Mouse (Mus musculus) small intestine, adult 10 weeks (tissue): Measurements from ENCODE around the gene Krt27. TPM values are rescaled to one million over a fixed set of nuclear protein-coding genes. Genes with fewer than 3 reads are reported as not detected.

Experiments
- polyA plus RNA-seq: library from polyadenylated mRNA; stranded (reverse); fragments of 350-450 nt; fragmentation: Illumina TruSeq; extraction: RNeasy Lipid Tissue Mini Kit (QIAGEN cat#74804); gene quantifications from one replicate; pipeline ENCODE4 v1.2.3, GENCODE M21; 2014; ENCODE audit warnings: low replicate concordance

Krt27 gene
- not detected for polyA plus RNA-seq

GRCm38 (mm10) chr11:99351004-99351403 lies at the start of gene Krt27:
Gene Krt27 (minus strand): TSS chr11:99351104.

GRCm38 (mm10) chr11:99389264-99389663 lies 38.4 kb upstream of the Krt27 start, which contains the start of gene Krt10:
Gene Krt10 (minus strand): TSS chr11:99389364.

GRCm38 (mm10) chr11:99374803-99375202 lies 23.9 kb upstream of the Krt27 start, which contains the start of gene Krt28:
Gene Krt28 (minus strand): TSS chr11:99374903.

GRCm38 (mm10) chr11:99337866-99338265 lies 13.0 kb downstream of the Krt27 start, which contains the start of gene Krt26:
Gene Krt26 (minus strand): TSS chr11:99337966.

GRCm38 (mm10) chr11:99322851-99323250 lies 28.1 kb downstream of the Krt27 start, which contains the start of gene Krt25:
Gene Krt25 (minus strand): TSS chr11:99322951.

Other genes with a start within 250 kb of the Krt27 start
- not detected for gene Ccr7, start 196.0 kb downstream of the Krt27 start, polyA plus RNA-seq
- 127 TPM for gene Smarce1, start 120.1 kb downstream of the Krt27 start, polyA plus RNA-seq
- gene Krt222, start 107.0 kb downstream of the Krt27 start, polyA plus RNA-seq, result 3.8 TPM
- not detected for gene Krt24, start 65.8 kb downstream of the Krt27 start, polyA plus RNA-seq
- not detected for gene Krt25, start 28.2 kb downstream of the Krt27 start, polyA plus RNA-seq
- gene Krt26, start 13.1 kb downstream of the Krt27 start, polyA plus RNA-seq, result not detected
- gene Krt28, start 23.8 kb upstream of the Krt27 start, polyA plus RNA-seq, result not detected
- 11.2 TPM for gene Krt10, start 38.3 kb upstream of the Krt27 start, polyA plus RNA-seq
- 1.2 TPM for gene Krt12, start 71.2 kb upstream of the Krt27 start, polyA plus RNA-seq
- gene Krt20, start 87.0 kb upstream of the Krt27 start, polyA plus RNA-seq, result 924 TPM
- 3.3 TPM for gene Krt23, start 142.0 kb upstream of the Krt27 start, polyA plus RNA-seq
- gene Krt39, start 170.2 kb upstream of the Krt27 start, polyA plus RNA-seq, result not detected
- gene Krt40, start 192.1 kb upstream of the Krt27 start, polyA plus RNA-seq, result not detected
- not detected for gene Krtap3-3, start 199.8 kb upstream of the Krt27 start, polyA plus RNA-seq
- not detected for gene Krtap3-2, start 205.7 kb upstream of the Krt27 start, polyA plus RNA-seq
- gene Gm11939, start 208.4 kb upstream of the Krt27 start, polyA plus RNA-seq, result not detected
- gene Krtap3-1, start 215.5 kb upstream of the Krt27 start, polyA plus RNA-seq, result not detected
- not detected for gene Krtap1-5, start 229.9 kb upstream of the Krt27 start, polyA plus RNA-seq
- gene Krtap1-4, start 232.6 kb upstream of the Krt27 start, polyA plus RNA-seq, result not detected
- gene Krtap1-3, start 240.2 kb upstream of the Krt27 start, polyA plus RNA-seq, result not detected
- not detected for gene Krtap9-3, start 247.0 kb upstream of the Krt27 start, polyA plus RNA-seq